Mouse (Mus musculus) intestine, postnatal 0 days (tissue): ENCODE measurements at regions not wholly inside any gene's neighbourhood (a gene's known extent, or its start where the extent isn't known, plus 50 kb on each side); places are given as distances from the start of the nearest gene placed in this dataset.
A peak's percentile ranks its signal among the peaks of the same experiment; 100 is the strongest.

Experiments
- ATAC-seq: fragments of 200-750 bp; cut with Nextera tagmentation; 2 replicates; pipeline ENCODE4 v1.8.0; 2017; ENCODE audit warnings: mild to moderate bottlenecking, moderate TSS enrichment, moderate library complexity
- H3K27ac ChIP-seq: fragments of 300-500 bp; sonication (generic); 2 replicates; pipeline ENCODE4 v1.5.1; 2014; ENCODE audit warnings: mild to moderate bottlenecking, low read depth, low read length, moderate library complexity
- H3K27me3 ChIP-seq: fragments of 300-500 bp; sonication (generic); replicated peaks from 2 replicates; pipeline ENCODE4 v1.6.1; 2014; ENCODE audit warnings: low read length, mixed read lengths; ENCODE audit not compliant: control insufficient read depth, insufficient read depth
- H3K36me3 ChIP-seq: fragments of 300-500 bp; sonication (generic); 2 replicates; pipeline ENCODE4 v1.6.1; 2014; ENCODE audit warnings: mild to moderate bottlenecking, moderate library complexity; ENCODE audit not compliant: control insufficient read depth, insufficient read depth
- H3K4me1 ChIP-seq: fragments of 300-500 bp; sonication (generic); replicated peaks from 2 replicates; pipeline ENCODE4 v1.6.1; 2014; ENCODE audit warnings: antibody characterized with exemption, low read length, mixed read lengths; ENCODE audit not compliant: control insufficient read depth, insufficient read depth
- H3K4me2 ChIP-seq: fragments of 300-500 bp; sonication (generic); replicated peaks from 2 replicates; pipeline ENCODE4 v1.6.1; 2014; ENCODE audit warnings: low read depth, mild to moderate bottlenecking, moderate library complexity
- H3K4me3 ChIP-seq: fragments of 300-500 bp; sonication (generic); 2 replicates; pipeline ENCODE4 v1.5.1; 2014; ENCODE audit warnings: low read depth, low read length
- H3K9ac ChIP-seq: fragments of 300-500 bp; sonication (generic); 2 replicates; pipeline ENCODE4 v1.6.1; 2014; ENCODE audit warnings: mild to moderate bottlenecking, low read depth, low read length
- H3K9me3 ChIP-seq: fragments of 300-500 bp; sonication (generic); 2 replicates; pipeline ENCODE4 v1.6.1; 2016; ENCODE audit warnings: mixed run types; ENCODE audit not compliant: control insufficient read depth
- CTCF ChIP-seq: sonication (generic); IDR thresholded peaks from 2 replicates; pipeline ENCODE4 v1.5.1; 2016; ENCODE audit warnings: low read depth, mild to moderate bottlenecking, control low read depth, antibody characterized with exemption, moderate library complexity
- WGBS: fragments of 180-500 bp; shearing (Covaris S2); extraction: QIAGEN DNeasy Blood & Tissue Kit; methylation state at CpG from one replicate; pipeline ENCODE4 v1.1.7; 2014; 5-methylcytosine and 5-hydroxymethylcytosine counted together

- no peak for ATAC-seq
- Histone ChIP-seq H3K36me3 (no peaks in the 10 kb centered on the region), H3K9me3 (no peaks in the 10 kb centered on the region), H3K4me2 (no peak overlapping the region), H3K27ac (no peak overlapping the region), H3K9ac (no peak overlapping the region), H3K4me3 (no peak overlapping the region), H3K27me3 (no peaks in the 10 kb centered on the region), H3K4me1 (0 out of 2 replicates have a peak, but pooled peaks cover 3% of the 10 kb centered on the region)
- 70% methylated on average over 7 of the region's 7 CpGs for WGBS
- no peak for TF ChIP-seq CTCF
These were observed 183.5 kb downstream of the Ifng start for GRCm38 (mm10) chr10:118624368-118624767.

GRCm38 (mm10) chr10:118628000-118628399 lies 187.2 kb downstream of the Ifng start:
- 91% methylated on average over 6 of the region's 6 CpGs for WGBS
- Histone ChIP-seq H3K9me3 (no peaks in the 10 kb centered on the region), H3K4me2 (no peak overlapping the region), H3K27me3 (no peaks in the 10 kb centered on the region), H3K27ac (no peak overlapping the region), H3K4me3 (no peak overlapping the region), H3K4me1 (peaks cover 13% of the 10 kb centered on the region), H3K9ac (no peak overlapping the region), H3K36me3 (no peaks in the 10 kb centered on the region)
- TF ChIP-seq CTCF, result no peak
- no peak for ATAC-seq

- Histone ChIP-seq H3K9me3 (no peaks in the 10 kb centered on the region), H3K4me1 (peaks cover 13% of the 10 kb centered on the region), H3K36me3 (no peaks in the 10 kb centered on the region), H3K9ac (no peak overlapping the region), H3K4me3 (no peak overlapping the region), H3K27ac (no peak overlapping the region), H3K4me2 (no peak overlapping the region), H3K27me3 (no peaks in the 10 kb centered on the region)
- 75% methylated on average over 22 of the region's 22 CpGs for WGBS
- TF ChIP-seq CTCF, result peak; percentile 31; the same call in 1 of the 2 replicates
- 0 out of 2 replicates have a peak, but pooled peaks have one; percentile 50 for ATAC-seq
These were observed 188.7 kb downstream of the Ifng start for GRCm38 (mm10) chr10:118629360-118630040.

GRCm38 (mm10) chr10:118631786-118632185 lies 190.9 kb downstream of the Ifng start:
- peaks cover 13% of the 10 kb centered on the region for H3K4me1 ChIP-seq
- WGBS, result 28% methylated on average over 1 of the region's 1 CpGs
- H3K9ac ChIP-seq, result no peak overlapping the region
- H3K4me3 ChIP-seq, result no peak overlapping the region
- H3K27me3 ChIP-seq, result no peaks in the 10 kb centered on the region
- H3K4me2 ChIP-seq, result no peak overlapping the region
- 0 out of 2 replicates have a peak, but pooled peaks have one; percentile 37 for ATAC-seq
- H3K27ac ChIP-seq, result no peak overlapping the region
- H3K9me3 ChIP-seq, result no peaks in the 10 kb centered on the region
- TF ChIP-seq CTCF, result no peak
- H3K36me3 ChIP-seq, result no peaks in the 10 kb centered on the region

- WGBS, result 35% methylated on average over 5 of the region's 5 CpGs
- TF ChIP-seq CTCF, result no peak
- ATAC-seq, result peak; percentile 78
These were observed 191.3 kb downstream of the Ifng start for GRCm38 (mm10) chr10:118632187-118632586.

GRCm38 (mm10) chr10:118633429-118633828 lies 192.6 kb downstream of the Ifng start:
- no peaks in the 10 kb centered on the region for H3K27me3 ChIP-seq
- peaks cover 10% of the 10 kb centered on the region for H3K4me1 ChIP-seq
- no peaks in the 10 kb centered on the region for H3K9me3 ChIP-seq
- TF ChIP-seq CTCF, result no peak
- no peak overlapping the region for H3K4me3 ChIP-seq
- no peak overlapping the region for H3K9ac ChIP-seq
- H3K4me2 ChIP-seq, result no peak overlapping the region
- no peaks in the 10 kb centered on the region for H3K36me3 ChIP-seq
- WGBS, result 24% methylated on average over 7 of the region's 7 CpGs
- no peak overlapping the region for H3K27ac ChIP-seq
- peak; percentile 77 for ATAC-seq

More at GRCm38 (mm10) chr10:118632187-118632586, 191.3 kb downstream of the Ifng start:
- Histone ChIP-seq H3K9ac (no peak overlapping the region), H3K36me3 (no peaks in the 10 kb centered on the region), H3K4me2 (no peak overlapping the region), H3K4me1 (peaks cover 13% of the 10 kb centered on the region), H3K27ac (no peak overlapping the region), H3K9me3 (no peaks in the 10 kb centered on the region), H3K4me3 (no peak overlapping the region), H3K27me3 (no peaks in the 10 kb centered on the region)
